Mouse (Mus musculus): ENCODE data around the gene Abi3. TPM values are rescaled to one million over a fixed set of nuclear protein-coding genes. Genes with fewer than 3 reads are reported as not detected.

Gene Abi3
- polyA plus RNA-seq, 1 experiment from 2014 or later = 2.4 TPM

GRCm38 (mm10) chr11:95828181-95828964 is 13.9 kb downstream of the Abi3 start:
- Histone ChIP-seq H3K9ac (ENCODE audit: low read depth, low read length) (no peak overlapping the region), H3K4me3 (ENCODE audit: low read length) (no peak overlapping the region), H3K27me3 (replicated peaks; ENCODE audit: control insufficient read depth, insufficient read depth, low read length) (peaks cover 66% of the 10 kb centered on the region), H3K27ac (ENCODE audit: low read depth, low read length) (no peak overlapping the region), H3K4me1 (ENCODE audit: control insufficient read depth, insufficient read depth, low read depth, low read length) (peaks cover 21% of the 10 kb centered on the region), H3K9me3 (ENCODE audit: control insufficient read depth, low read length) (no peaks in the 10 kb centered on the region), H3K36me3 (ENCODE audit: control insufficient read depth, insufficient read depth, low read length) (no peaks in the 10 kb centered on the region), H3K4me2 (ENCODE audit: low read length) (no peak overlapping the region)
- ATAC-seq = no peak
- WGBS = 76% methylated on average over 11 of the region's 11 CpGs

DNA sequence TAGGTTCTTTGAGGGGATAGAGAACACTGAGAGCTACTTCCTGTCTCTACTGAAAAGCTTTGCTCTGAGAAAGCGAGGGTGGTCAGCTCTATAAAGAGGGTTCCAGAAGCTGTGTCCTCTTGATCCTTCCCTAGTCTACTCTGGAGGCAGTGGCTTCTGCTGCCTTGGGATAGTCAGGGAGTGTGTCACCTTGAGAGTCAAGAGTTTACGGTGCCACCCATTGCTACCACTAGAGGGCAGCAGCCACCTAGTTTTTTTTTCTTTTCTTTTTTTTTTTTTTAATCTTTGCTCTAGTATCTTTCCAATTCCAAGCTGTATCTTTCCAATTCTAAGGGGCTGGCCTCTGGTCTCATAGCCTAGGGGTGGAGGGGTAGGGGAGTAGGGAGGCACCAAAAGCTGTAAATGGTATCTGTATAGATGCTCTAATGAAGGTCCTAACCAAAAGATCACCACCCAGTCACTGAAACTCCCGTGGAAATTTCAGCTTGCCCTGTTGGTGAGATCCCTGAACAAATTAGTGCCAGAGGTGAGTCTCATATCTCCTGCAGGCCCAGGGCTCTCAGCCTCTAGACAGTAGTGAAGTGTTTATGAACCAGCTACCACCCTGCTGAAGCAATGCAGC is 14.7 kb downstream of the Abi3 start:
- Histone ChIP-seq H3K4me2 (ENCODE audit: low read length) (no peak overlapping the region), H3K9ac (ENCODE audit: low read depth, low read length) (no peak overlapping the region), H3K4me1 (ENCODE audit: control insufficient read depth, insufficient read depth, low read depth, low read length) (peaks cover 20% of the 10 kb centered on the region), H3K27ac (ENCODE audit: low read depth, low read length) (no peak overlapping the region), H3K36me3 (ENCODE audit: control insufficient read depth, insufficient read depth, low read length) (no peaks in the 10 kb centered on the region), H3K4me3 (ENCODE audit: low read length) (no peak overlapping the region), H3K27me3 (replicated peaks; ENCODE audit: control insufficient read depth, insufficient read depth, low read length) (peaks cover 58% of the 10 kb centered on the region), H3K9me3 (ENCODE audit: control insufficient read depth, low read length) (no peaks in the 10 kb centered on the region)
- 18% methylated on average over 3 of the region's 3 CpGs for WGBS
- no peak for ATAC-seq

GRCm38 (mm10) chr11:95827168-95827447 is 15.2 kb downstream of the Abi3 start:
- H3K27me3 ChIP-seq (replicated peaks; ENCODE audit: control insufficient read depth, insufficient read depth, low read length) = peaks cover 54% of the 10 kb centered on the region
- H3K9ac ChIP-seq (ENCODE audit: low read depth, low read length) = no peak overlapping the region
- H3K4me2 ChIP-seq (ENCODE audit: low read length) = no peak overlapping the region
- no peaks in the 10 kb centered on the region for H3K36me3 ChIP-seq (ENCODE audit: control insufficient read depth, insufficient read depth, low read length)
- no peak overlapping the region for H3K27ac ChIP-seq (ENCODE audit: low read depth, low read length)
- peaks cover 20% of the 10 kb centered on the region for H3K4me1 ChIP-seq (ENCODE audit: control insufficient read depth, insufficient read depth, low read depth, low read length)
- no peaks in the 10 kb centered on the region for H3K9me3 ChIP-seq (ENCODE audit: control insufficient read depth, low read length)
- H3K4me3 ChIP-seq (ENCODE audit: low read length) = no peak overlapping the region
- ATAC-seq = no peak
- 11% methylated on average over 3 of the region's 3 CpGs for WGBS

GRCm38 (mm10) chr11:95826317-95827167 is 15.7 kb downstream of the Abi3 start:
- Histone ChIP-seq H3K9ac (ENCODE audit: low read depth, low read length) (no peak overlapping the region), H3K36me3 (ENCODE audit: control insufficient read depth, insufficient read depth, low read length) (no peaks in the 10 kb centered on the region), H3K4me2 (ENCODE audit: low read length) (no peak overlapping the region), H3K9me3 (ENCODE audit: control insufficient read depth, low read length) (no peaks in the 10 kb centered on the region), H3K4me3 (ENCODE audit: low read length) (no peak overlapping the region), H3K4me1 (ENCODE audit: control insufficient read depth, insufficient read depth, low read depth, low read length) (peaks cover 20% of the 10 kb centered on the region), H3K27ac (ENCODE audit: low read depth, low read length) (no peak overlapping the region), H3K27me3 (replicated peaks; ENCODE audit: control insufficient read depth, insufficient read depth, low read length) (peaks cover 49% of the 10 kb centered on the region)
- ATAC-seq = no peak
- WGBS = 49% methylated on average over 6 of the region's 6 CpGs

DNA sequence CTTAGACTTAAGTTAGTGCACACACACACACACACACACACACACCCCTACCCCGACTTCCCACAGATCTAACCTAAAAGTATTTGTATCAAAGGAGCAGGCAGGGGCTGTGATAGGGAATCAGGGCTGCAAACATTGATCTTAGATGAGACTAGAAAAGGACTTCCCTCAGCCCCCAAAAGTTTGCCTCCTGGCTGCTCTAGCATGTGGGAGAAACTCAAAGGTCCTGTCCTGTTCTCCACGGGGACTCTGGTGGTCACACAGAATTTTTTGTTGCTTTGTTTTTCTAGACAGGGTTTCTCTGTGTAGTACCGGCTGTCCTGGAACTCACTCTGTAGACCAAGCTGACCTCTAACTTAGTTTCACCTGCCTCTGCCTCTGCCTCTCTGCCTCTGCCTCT is 16.7 kb downstream of the Abi3 start:
- Histone ChIP-seq H3K4me1 (ENCODE audit: control insufficient read depth, insufficient read depth, low read depth, low read length) (peaks cover 15% of the 10 kb centered on the region), H3K9me3 (ENCODE audit: control insufficient read depth, low read length) (no peaks in the 10 kb centered on the region), H3K36me3 (ENCODE audit: control insufficient read depth, insufficient read depth, low read length) (no peaks in the 10 kb centered on the region), H3K4me2 (ENCODE audit: low read length) (no peak overlapping the region), H3K27me3 (replicated peaks; ENCODE audit: control insufficient read depth, insufficient read depth, low read length) (peaks cover 41% of the 10 kb centered on the region), H3K9ac (ENCODE audit: low read depth, low read length) (no peak overlapping the region), H3K4me3 (ENCODE audit: low read length) (no peak overlapping the region), H3K27ac (ENCODE audit: low read depth, low read length) (no peak overlapping the region)
- WGBS = 50% methylated on average over 3 of the region's 3 CpGs
- ATAC-seq = no peak

DNA sequence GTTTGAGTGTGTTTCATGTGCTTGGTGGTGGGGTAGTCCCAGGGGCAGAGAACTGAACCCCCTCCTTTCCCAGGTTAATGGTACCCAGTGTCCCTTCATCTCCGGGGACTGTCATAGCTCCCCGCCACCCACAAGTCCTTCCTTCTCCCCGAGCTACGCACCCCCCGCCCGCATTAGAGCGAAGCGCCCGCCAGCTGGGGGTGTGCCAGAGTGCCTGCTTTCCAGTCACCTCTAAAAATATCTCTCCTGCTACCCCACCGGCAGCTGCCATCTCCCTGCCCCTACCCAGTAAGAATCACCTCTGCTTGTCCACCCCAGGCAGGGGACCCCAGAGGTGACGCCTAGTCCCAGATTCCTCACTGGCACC is 17.4 kb downstream of the Abi3 start:
- WGBS = 3% methylated on average over 11 of the region's 11 CpGs
- Histone ChIP-seq H3K9ac (ENCODE audit: low read depth, low read length) (peak overlapping the region; percentile 79), H3K27me3 (replicated peaks; ENCODE audit: control insufficient read depth, insufficient read depth, low read length) (peaks cover 36% of the 10 kb centered on the region), H3K36me3 (ENCODE audit: control insufficient read depth, insufficient read depth, low read length) (no peaks in the 10 kb centered on the region), H3K4me1 (ENCODE audit: control insufficient read depth, insufficient read depth, low read depth, low read length) (peaks cover 10% of the 10 kb centered on the region), H3K4me3 (ENCODE audit: low read length) (peak overlapping the region; percentile 80), H3K9me3 (ENCODE audit: control insufficient read depth, low read length) (no peaks in the 10 kb centered on the region), H3K4me2 (ENCODE audit: low read length) (peak overlapping the region; percentile 100), H3K27ac (ENCODE audit: low read depth, low read length) (no peak overlapping the region)
- peak; percentile 29; the same call in 1 of the 2 replicates for ATAC-seq

DNA sequence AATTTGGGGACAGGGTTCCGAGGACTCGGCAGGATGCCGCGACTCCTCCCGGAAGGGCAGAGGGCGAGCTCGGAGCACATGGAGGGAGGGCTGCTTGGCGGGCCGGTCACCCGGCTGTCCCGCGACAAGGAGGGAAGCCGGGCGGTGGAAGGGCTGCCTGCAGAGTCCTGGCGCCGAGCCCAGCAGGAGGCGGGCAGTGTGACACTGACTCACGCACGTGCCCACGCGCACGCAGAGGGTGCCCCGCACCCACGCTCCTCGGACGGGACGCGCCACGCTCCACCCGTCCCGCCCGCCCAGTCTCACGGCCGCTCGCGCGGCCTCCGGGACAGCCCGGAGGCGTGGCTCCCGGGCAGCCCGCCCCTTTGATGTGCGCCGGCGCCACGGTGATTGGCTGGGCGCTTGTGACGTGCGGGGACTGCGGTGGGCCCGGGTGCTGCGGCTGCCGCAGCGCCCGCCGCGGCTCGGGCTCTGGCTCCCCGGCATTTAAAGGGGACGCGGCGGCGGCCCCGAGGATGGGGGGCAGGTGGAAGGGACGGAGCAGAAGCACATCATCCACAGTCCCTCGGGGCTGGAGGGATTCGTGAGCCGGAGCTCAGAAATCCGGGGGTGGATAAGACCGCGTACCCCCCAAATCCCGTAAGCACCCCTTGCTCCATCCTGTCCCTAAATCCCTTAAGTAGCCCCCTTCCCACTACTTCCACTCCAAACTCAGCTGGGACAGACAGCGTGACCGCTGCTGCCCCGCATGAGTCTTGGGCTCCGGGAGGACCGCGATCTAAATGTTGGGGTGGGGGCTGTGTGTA is 18.0 kb downstream of the Abi3 start, which contains the start of gene Phospho1:
TSS of gene Phospho1 (plus strand) at position 429 of the 806 bp plus-strand sequence.
- ATAC-seq = peak; percentile 99
- under 1% methylated on average over 43 of the region's 78 CpGs for WGBS

DNA sequence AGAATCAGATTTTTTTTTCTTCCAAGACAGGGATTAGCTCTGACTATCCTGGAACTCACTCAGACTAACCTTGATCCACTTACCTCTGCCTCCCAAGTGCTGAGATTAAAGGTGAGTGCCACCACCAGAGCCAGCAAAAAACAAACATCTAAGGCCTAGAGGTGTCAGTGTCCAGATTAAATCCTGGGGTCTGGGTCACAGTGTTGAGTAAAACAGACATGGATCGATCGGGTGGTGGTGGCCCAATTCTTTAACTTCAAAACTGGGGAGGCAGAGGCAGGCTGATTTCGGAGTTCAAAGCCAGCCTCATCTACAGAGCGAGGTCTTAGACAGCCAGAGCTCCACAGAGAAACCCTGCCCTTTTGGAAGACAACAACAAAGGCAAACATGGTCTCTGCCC is 19.8 kb downstream of the Abi3 start:
- Histone ChIP-seq H3K9me3 (ENCODE audit: control insufficient read depth, low read length) (no peaks in the 10 kb centered on the region), H3K4me3 (ENCODE audit: low read length) (no peak overlapping the region), H3K4me1 (ENCODE audit: control insufficient read depth, insufficient read depth, low read depth, low read length) (peaks cover 10% of the 10 kb centered on the region), H3K27me3 (replicated peaks; ENCODE audit: control insufficient read depth, insufficient read depth, low read length) (peaks cover 17% of the 10 kb centered on the region), H3K9ac (ENCODE audit: low read depth, low read length) (no peak overlapping the region), H3K27ac (ENCODE audit: low read depth, low read length) (no peak overlapping the region), H3K4me2 (ENCODE audit: low read length) (no peak overlapping the region), H3K36me3 (ENCODE audit: control insufficient read depth, insufficient read depth, low read length) (no peaks in the 10 kb centered on the region)
- ATAC-seq = no peak
- 96% methylated on average over 4 of the region's 4 CpGs for WGBS

More for the DNA sequence above, 18.0 kb downstream of the Abi3 start, which contains the start of gene Phospho1:
- H3K27ac ChIP-seq (ENCODE audit: low read depth, low read length) = no peak within 1 kb of the TSS
- no peaks in the 10 kb centered on the region for H3K9me3 ChIP-seq (ENCODE audit: control insufficient read depth, low read length)
- H3K9ac ChIP-seq (ENCODE audit: low read depth, low read length) = peak within 1 kb of the TSS; percentile 79
- H3K27me3 ChIP-seq (replicated peaks; ENCODE audit: control insufficient read depth, insufficient read depth, low read length) = peaks cover 31% of the 10 kb centered on the region
- peak within 1 kb of the TSS; percentile 80 for H3K4me3 ChIP-seq (ENCODE audit: low read length)
- peak within 1 kb of the TSS; percentile 100 for H3K4me2 ChIP-seq (ENCODE audit: low read length)
- no peaks in the 10 kb centered on the region for H3K36me3 ChIP-seq (ENCODE audit: control insufficient read depth, insufficient read depth, low read length)
- H3K4me1 ChIP-seq (ENCODE audit: control insufficient read depth, insufficient read depth, low read depth, low read length) = peaks cover 10% of the 10 kb centered on the region

All from hindbrain, embryonic 16.5 days (tissue).